Mouse (Mus musculus): Measurements from ENCODE around the gene Magix. TPM values are rescaled to one million over a fixed set of nuclear protein-coding genes. Genes with fewer than 3 reads are reported as not detected.
A peak's percentile ranks its signal among the peaks of the same experiment; 100 is the strongest.
"Not testable (repeated sequence)": the region's sequence is repeated elsewhere in the genome, so short reads cannot be mapped to it uniquely, and the experiment has no call there.

The Magix gene
- polyA plus RNA-seq, 1 experiment from 2014 or later, result 0.04 TPM

GRCm38 (mm10) chrX:7713764-7714134 lies 32.7 kb upstream of the Magix start:
- not testable (repeated sequence) for H3K9me3 ChIP-seq (replicated peaks); H3K36me3 ChIP-seq; H3K27ac ChIP-seq; H3K4me1 ChIP-seq; H3K27me3 ChIP-seq (replicated peaks)
- peak; percentile 41 for ATAC-seq
- WGBS (ENCODE audit: insufficient replicate concordance), result 15% methylated on average over 5 of the region's 12 CpGs
- peak overlapping the region; percentile 63 for H3K4me2 ChIP-seq
- H3K4me3 ChIP-seq, result peak overlapping the region; percentile 54
- peak overlapping the region; percentile 44 for H3K9ac ChIP-seq

DNA sequence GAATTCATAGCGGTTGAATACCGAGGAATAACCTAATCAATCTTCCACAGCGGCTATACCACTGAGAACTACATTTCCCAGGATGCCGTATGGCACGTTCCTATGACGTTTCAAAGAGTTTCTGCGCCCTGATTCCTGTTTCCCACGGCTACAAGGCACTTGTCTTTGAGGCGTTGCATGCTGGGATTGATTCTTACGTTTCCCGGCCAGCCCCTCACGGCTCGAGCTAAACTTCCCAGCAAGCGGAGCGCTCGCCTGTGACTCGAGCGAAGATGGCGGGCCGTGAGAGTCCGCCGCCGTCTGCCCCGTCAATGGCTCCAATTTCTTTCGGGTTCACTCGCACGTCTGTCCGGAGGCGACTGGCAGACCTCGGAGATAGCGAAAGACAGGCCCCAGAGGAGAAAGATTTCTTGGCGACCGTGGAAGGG lies 15.9 kb upstream of the Magix start, which contains the start of gene Gpkow:
Gene Gpkow, plus strand, starts transcription at position 178 of the 428 bp plus-strand sequence.
- H3K36me3 ChIP-seq, result peaks cover 32% of the 10 kb centered on the region
- ATAC-seq, result peak; percentile 93
- 5% methylated on average over 33 of the region's 33 CpGs for WGBS (ENCODE audit: insufficient replicate concordance)

GRCm38 (mm10) chrX:7696520-7696919 lies 15.5 kb upstream of the Magix start:
- H3K9ac ChIP-seq, result no peak overlapping the region
- H3K27ac ChIP-seq, result no peak overlapping the region
- no peaks in the 10 kb centered on the region for H3K9me3 ChIP-seq (replicated peaks)
- H3K27me3 ChIP-seq (replicated peaks), result no peaks in the 10 kb centered on the region
- 39% methylated on average over 6 of the region's 6 CpGs for WGBS (ENCODE audit: insufficient replicate concordance)
- H3K4me3 ChIP-seq, result no peak overlapping the region
- peak overlapping the region; percentile 46 for H3K4me2 ChIP-seq
- H3K36me3 ChIP-seq, result peaks cover 27% of the 10 kb centered on the region
- peak; percentile 40 for ATAC-seq
- H3K4me1 ChIP-seq, result peaks cover 8% of the 10 kb centered on the region

More for the DNA sequence above, 15.9 kb upstream of the Magix start, which contains the start of gene Gpkow:
- H3K9me3 ChIP-seq (replicated peaks), result no peaks in the 10 kb centered on the region
- H3K4me1 ChIP-seq, result peaks cover 8% of the 10 kb centered on the region
- H3K4me3 ChIP-seq, result peak within 1 kb of the TSS; percentile 73
- peak within 1 kb of the TSS; percentile 74 for H3K9ac ChIP-seq
- peak within 1 kb of the TSS; percentile 73 for H3K27ac ChIP-seq
- H3K4me2 ChIP-seq, result peak within 1 kb of the TSS; percentile 69
- H3K27me3 ChIP-seq (replicated peaks), result no peaks in the 10 kb centered on the region

- no peaks in the 10 kb centered on the region for H3K36me3 ChIP-seq
- no peaks in the 10 kb centered on the region for H3K9me3 ChIP-seq (replicated peaks)
- H3K4me3 ChIP-seq, result no peak overlapping the region
- ATAC-seq, result no peak
- WGBS (ENCODE audit: insufficient replicate concordance), result 32% methylated on average over 4 of the region's 4 CpGs
- H3K9ac ChIP-seq, result no peak overlapping the region
- H3K4me1 ChIP-seq, result no peaks in the 10 kb centered on the region
- no peak overlapping the region for H3K27ac ChIP-seq
- H3K4me2 ChIP-seq, result no peak overlapping the region
- H3K27me3 ChIP-seq (replicated peaks), result no peaks in the 10 kb centered on the region
These were observed 11.8 kb upstream of the Magix start for GRCm38 (mm10) chrX:7692862-7693261.

GRCm38 (mm10) chrX:7690486-7690885 lies 9.4 kb upstream of the Magix start:
- no peak for ATAC-seq
- Histone ChIP-seq H3K4me1 (no peaks in the 10 kb centered on the region), H3K9me3 (replicated peaks) (no peaks in the 10 kb centered on the region), H3K36me3 (no peaks in the 10 kb centered on the region), H3K27ac (no peak overlapping the region), H3K4me3 (no peak overlapping the region), H3K27me3 (replicated peaks) (no peaks in the 10 kb centered on the region), H3K4me2 (no peak overlapping the region), H3K9ac (no peak overlapping the region)
- WGBS (ENCODE audit: insufficient replicate concordance), result 38% methylated on average over 3 of the region's 3 CpGs

GRCm38 (mm10) chrX:7688321-7688720 lies 7.3 kb upstream of the Magix start:
- 76% methylated on average over 2 of the region's 2 CpGs for whole genome bisulfite sequencing (ENCODE audit: insufficient replicate concordance)
- no peak overlapping the region for H3K27ac ChIP-seq
- H3K4me1 ChIP-seq, result no peaks in the 10 kb centered on the region
- no peak overlapping the region for H3K9ac ChIP-seq
- H3K36me3 ChIP-seq, result no peaks in the 10 kb centered on the region
- no peak overlapping the region for H3K4me2 ChIP-seq
- H3K4me3 ChIP-seq, result no peak overlapping the region
- no peaks in the 10 kb centered on the region for H3K9me3 ChIP-seq (replicated peaks)
- ATAC-seq, result no peak
- H3K27me3 ChIP-seq (replicated peaks), result no peaks in the 10 kb centered on the region

DNA sequence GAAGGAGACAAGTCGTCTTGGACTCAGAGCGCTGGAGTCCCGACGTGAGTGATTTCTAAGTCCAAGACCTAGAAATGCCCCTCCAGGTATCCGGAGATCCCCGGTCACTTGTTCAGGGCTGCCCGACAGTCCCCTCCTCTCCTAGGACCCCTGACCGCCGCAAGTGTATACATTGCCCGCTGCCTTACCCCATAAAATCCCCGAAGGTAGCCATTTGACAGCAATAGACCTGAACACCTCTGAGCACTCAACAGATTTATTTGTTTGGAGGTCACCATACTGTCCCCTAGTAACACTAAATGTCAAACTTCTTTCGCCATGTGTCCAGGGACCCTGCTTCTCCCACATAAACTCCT lies 1.0 kb downstream of the Magix start:
- Histone ChIP-seq H3K4me1 (0 out of 2 replicates have a peak, but pooled peaks cover 4% of the 10 kb centered on the region), H3K27me3 (replicated peaks) (no peaks in the 10 kb centered on the region; the same call in 1 of the 2 replicates), H3K9me3 (replicated peaks) (no peaks in the 10 kb centered on the region), H3K4me2 (peak overlapping the region; percentile 58), H3K27ac (no peak overlapping the region), H3K4me3 (peak overlapping the region; percentile 27; the same call in 1 of the 2 replicates), H3K9ac (no peak overlapping the region), H3K36me3 (no peaks in the 10 kb centered on the region)
- WGBS (ENCODE audit: insufficient replicate concordance), result 21% methylated on average over 12 of the region's 12 CpGs
- ATAC-seq, result peak; percentile 30; the same call in 1 of the 2 replicates

GRCm38 (mm10) chrX:7679405-7680056 lies 1.5 kb downstream of the Magix start:
- 9% methylated on average over 27 of the region's 27 CpGs for WGBS (ENCODE audit: insufficient replicate concordance)
- Histone ChIP-seq H3K9ac (no peak overlapping the region), H3K27me3 (replicated peaks) (no peaks in the 10 kb centered on the region; the same call in 1 of the 2 replicates), H3K36me3 (no peaks in the 10 kb centered on the region), H3K27ac (no peak overlapping the region), H3K9me3 (replicated peaks) (no peaks in the 10 kb centered on the region), H3K4me1 (0 out of 2 replicates have a peak, but pooled peaks cover 8% of the 10 kb centered on the region), H3K4me2 (peak overlapping the region; percentile 58), H3K4me3 (peak overlapping the region; percentile 27)
- peak; percentile 93 for ATAC-seq

GRCm38 (mm10) chrX:7678986-7679385 lies 2.1 kb downstream of the Magix start:
- Histone ChIP-seq H3K4me3 (no peak overlapping the region), H3K27me3 (replicated peaks) (no peaks in the 10 kb centered on the region; the same call in 1 of the 2 replicates), H3K9me3 (replicated peaks) (no peaks in the 10 kb centered on the region), H3K9ac (no peak overlapping the region), H3K4me1 (peaks cover 11% of the 10 kb centered on the region; the same call in 1 of the 2 replicates), H3K4me2 (no peak overlapping the region), H3K36me3 (no peaks in the 10 kb centered on the region), H3K27ac (no peak overlapping the region)
- WGBS (ENCODE audit: insufficient replicate concordance), result 32% methylated on average over 3 of the region's 3 CpGs
- ATAC-seq, result no peak

DNA sequence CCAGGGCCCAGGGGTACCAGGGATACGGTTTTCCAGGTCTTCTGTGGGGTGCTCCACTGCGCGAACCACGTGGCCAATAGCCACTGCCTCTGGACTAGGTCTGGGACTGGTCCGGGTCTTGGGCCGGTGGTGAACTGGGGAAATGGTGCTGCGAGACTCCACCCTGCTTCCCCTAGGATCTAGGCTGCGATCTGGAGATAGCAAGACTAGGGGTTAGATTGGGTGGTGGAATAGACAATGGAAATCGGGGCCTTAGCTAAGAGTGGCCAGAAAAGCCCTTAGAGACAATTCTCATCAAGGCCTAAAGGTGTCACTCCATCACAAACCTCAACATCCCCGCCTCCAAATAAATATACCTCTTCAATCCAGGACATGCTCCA lies 6.1 kb downstream of the Magix start:
- Histone ChIP-seq H3K4me2 (peak overlapping the region; percentile 67), H3K27me3 (replicated peaks) (no peaks in the 10 kb centered on the region), H3K4me3 (peak overlapping the region; percentile 41), H3K9me3 (replicated peaks) (no peaks in the 10 kb centered on the region), H3K27ac (no peak overlapping the region), H3K9ac (peak overlapping the region; percentile 50; the same call in 1 of the 2 replicates), H3K4me1 (peaks cover 29% of the 10 kb centered on the region), H3K36me3 (no peaks in the 10 kb centered on the region)
- ATAC-seq, result no peak
- 15% methylated on average over 10 of the region's 10 CpGs for WGBS (ENCODE audit: insufficient replicate concordance)

GRCm38 (mm10) chrX:7674284-7675000 lies 6.6 kb downstream of the Magix start:
- ATAC-seq, result peak; percentile 27; the same call in 1 of the 2 replicates
- Histone ChIP-seq H3K4me2 (peak overlapping the region; percentile 67), H3K27ac (peak overlapping the region; percentile 12; the same call in 1 of the 2 replicates), H3K4me3 (peak overlapping the region; percentile 41), H3K27me3 (replicated peaks) (no peaks in the 10 kb centered on the region), H3K9ac (peak overlapping the region; percentile 50), H3K36me3 (no peaks in the 10 kb centered on the region), H3K9me3 (replicated peaks) (no peaks in the 10 kb centered on the region), H3K4me1 (peaks cover 31% of the 10 kb centered on the region)
- 16% methylated on average over 27 of the region's 28 CpGs for WGBS (ENCODE audit: insufficient replicate concordance)

Data from liver, embryonic 12.5 days (tissue).